Mouse (Mus musculus) kidney, postnatal 25 days (tissue): ENCODE data around the gene Plg.

Experiments
- DNase-seq, 2 experiments: peaks; one replicate each; pipeline ENCODE4 v3.0.0; 2021; ENCODE audit warnings: mixed read lengths in 2 of 2

Gene Plg

DNA sequence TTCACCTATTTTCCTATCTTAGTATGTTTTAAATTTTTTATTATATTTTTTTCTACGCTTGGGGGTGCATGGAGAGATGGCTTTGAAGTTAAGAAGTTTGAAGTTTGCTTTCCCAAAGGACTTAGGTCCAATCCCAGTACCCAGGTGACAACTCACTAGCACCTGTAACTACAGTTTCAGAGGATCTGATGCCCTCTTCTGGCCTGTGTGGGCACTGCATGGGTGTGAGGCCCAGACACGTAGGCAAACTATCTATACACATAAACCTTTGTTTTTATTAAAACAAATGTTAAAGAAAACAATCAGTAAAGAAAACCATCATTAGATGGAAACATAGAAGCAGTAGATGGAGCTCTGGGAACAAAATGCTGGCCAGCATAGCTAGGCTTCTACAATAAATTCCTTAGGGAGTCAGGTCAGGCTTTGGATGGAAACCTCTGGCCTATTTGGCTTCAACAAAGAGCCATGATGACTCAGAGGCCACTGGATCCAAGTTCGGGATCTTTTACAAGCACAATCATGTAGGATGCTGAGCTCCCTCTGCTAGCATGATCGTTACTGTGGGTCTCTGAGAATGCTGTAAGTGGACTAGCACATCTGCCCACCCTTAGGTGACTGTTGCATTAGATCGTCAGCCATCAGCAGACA, 76.9 kb downstream of the Plg start:
- peak in 1 of 2 experiments; percentile 67 for DNase-seq

DNA sequence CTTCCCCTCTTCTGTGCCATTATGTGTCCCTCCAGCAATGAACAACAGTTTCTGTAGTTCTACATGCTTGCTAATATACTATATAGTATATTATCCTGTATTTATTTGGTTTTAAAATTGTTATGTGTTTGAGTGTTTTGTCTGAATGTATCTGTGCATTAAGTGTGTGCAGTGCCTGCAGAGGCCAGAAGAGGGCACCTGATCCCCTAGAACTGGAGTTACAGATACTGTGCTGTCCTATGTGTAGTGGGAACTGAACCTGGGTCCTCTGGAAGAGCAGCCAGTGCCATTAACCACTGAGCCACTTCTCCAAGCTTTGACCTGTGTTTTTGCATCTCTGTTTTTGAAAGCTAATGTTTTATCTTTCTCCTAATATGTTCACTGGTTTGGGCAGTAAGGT, 82.8 kb downstream of the Plg start:
- DNase-seq, result no peak

GRCm38 (mm10) chr17:12466501-12467000, 88.1 kb downstream of the Plg start:
- no peak for DNase-seq

GRCm38 (mm10) chr17:12467642-12468041, 89.2 kb downstream of the Plg start:
- no peak for DNase-seq

- no peak for DNase-seq
Measured at GRCm38 (mm10) chr17:12468745-12469144, 90.3 kb downstream of the Plg start.
